21 mouse cellular contexts compared by ENCODE assay signal in the genomic region with DNA sequence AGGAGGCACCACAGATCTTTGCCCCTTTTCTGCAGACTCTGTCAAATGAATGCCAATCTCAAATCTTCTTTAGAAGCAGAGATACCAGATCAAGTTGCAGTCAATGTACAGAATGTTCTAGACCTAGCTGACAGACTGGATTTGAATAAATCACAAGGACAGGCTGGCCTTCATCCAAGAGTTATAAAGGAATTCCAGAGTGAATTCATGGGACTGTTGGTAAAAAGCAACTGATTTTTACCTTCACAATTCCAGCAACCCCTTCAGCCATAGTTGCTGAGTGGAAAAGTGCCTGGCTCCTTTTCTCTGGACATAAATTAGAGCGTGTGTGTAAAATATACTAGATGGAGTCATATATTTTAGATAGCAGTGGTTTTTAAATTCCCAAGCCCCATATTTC.
DNase-seq lines count a peak whose midpoint lies in the region; ATAC-seq and TF ChIP-seq lines count a peak whose summit lies in the region.
"Had no signal": no experiment of that assay in that cellular context is flagged by ENCODE, and none has a peak within 500 bp of the region (broad histone marks: within the 10 kb centered on the region; RNA-seq: fewer than 3 reads in every experiment).

No protein-coding gene starts in this region.

- no peaks in the 10 kb centered on the region for H3K9me3 ChIP-seq in kidney, embryonic 15.5 days (replicated peaks)
- H3K9me3 ChIP-seq in midbrain, embryonic 11.5 days (ENCODE audit: control insufficient read depth, low read length), result no peaks in the 10 kb centered on the region
- no peaks in the 10 kb centered on the region for H3K9me3 ChIP-seq in midbrain, embryonic 10.5 days (replicated peaks)
- H3K9me3 ChIP-seq: forebrain, embryonic 13.5 days; heart, embryonic 12.5 days; hindbrain, embryonic 15.5 days had no signal

- no peaks in the 10 kb centered on the region for H3K27me3 ChIP-seq in kidney, embryonic 15.5 days
- no peaks in the 10 kb centered on the region for H3K27me3 ChIP-seq in midbrain, embryonic 11.5 days (ENCODE audit: control insufficient read depth, insufficient read depth, low read length)
- no peaks in the 10 kb centered on the region for H3K27me3 ChIP-seq in midbrain, embryonic 10.5 days (ENCODE audit: low read depth, poor library complexity, severe bottlenecking)
- H3K27me3 ChIP-seq: forebrain, embryonic 13.5 days; heart, embryonic 12.5 days; hindbrain, embryonic 15.5 days had no signal

- peaks cover 30% of the 10 kb centered on the region for H3K4me1 ChIP-seq in kidney, embryonic 15.5 days
- H3K4me1 ChIP-seq in midbrain, embryonic 11.5 days (ENCODE audit: control insufficient read depth, insufficient read depth, low read length), result no peaks in the 10 kb centered on the region
- peaks cover 17% of the 10 kb centered on the region for H3K4me1 ChIP-seq in midbrain, embryonic 10.5 days

- DNase-seq in gastrocnemius, adult 2 months, result no peak
- DNase-seq in gastrocnemius, postnatal 10 days, result no peak
- DNase-seq in kidney, adult 8-10 months, result no peak
- DNase-seq in midbrain, embryonic 11.5 days (ENCODE audit: low spot score, missing footprints), result peak; percentile 31
- DNase-seq in midbrain, embryonic 10.5 days (ENCODE audit: low spot score), result no peak
- no peak for DNase-seq in layer of hippocampus, adult 2 months (ENCODE audit: low spot score in 2 of 2)
- DNase-seq in right cerebral cortex, postnatal 14 days, result no peak
- DNase-seq: adrenal gland, postnatal 36 days; cerebellum, postnatal 10 days; heart, postnatal 36 days; kidney, postnatal 4 days; layer of hippocampus, adult 9-11 months; lung, postnatal 10 days; midbrain, embryonic 14.5 days had no signal

- 58% methylated on average over 1 of the region's 1 CpGs for whole genome bisulfite sequencing in kidney, embryonic 15.5 days
- WGBS in midbrain, embryonic 11.5 days, result 90% methylated on average over 1 of the region's 1 CpGs
- 91% methylated on average over 1 of the region's 1 CpGs for WGBS in midbrain, embryonic 10.5 days

- intact Hi-C loops in gastrocnemius, adult 2 months (cut with DNase I), result no loop called here

- no peak overlapping the region for H3K9ac ChIP-seq in kidney, embryonic 15.5 days
- no peak overlapping the region for H3K9ac ChIP-seq in midbrain, embryonic 11.5 days (ENCODE audit: low read length)
- H3K9ac ChIP-seq: forebrain, embryonic 13.5 days; heart, embryonic 12.5 days; hindbrain, embryonic 15.5 days had no signal

- H3K4me2 ChIP-seq in kidney, embryonic 15.5 days, result no peak overlapping the region
- no peak overlapping the region for H3K4me2 ChIP-seq in midbrain, embryonic 11.5 days
- H3K4me2 ChIP-seq: forebrain, embryonic 13.5 days; heart, embryonic 12.5 days; hindbrain, embryonic 15.5 days had no signal

- H3K27ac ChIP-seq in gastrocnemius, adult 2 months, result peak overlapping the region; percentile 43
- 0 out of 2 replicates have a peak overlapping the region, but pooled peaks have one; percentile 27 for H3K27ac ChIP-seq in kidney, embryonic 15.5 days
- no peak overlapping the region for H3K27ac ChIP-seq in midbrain, embryonic 11.5 days (ENCODE audit: low read depth, low read length)
- H3K27ac ChIP-seq in midbrain, embryonic 10.5 days (replicated peaks), result no peak overlapping the region
- H3K27ac ChIP-seq in layer of hippocampus, adult 2 months, result no peak overlapping the region
- H3K27ac ChIP-seq: forebrain, embryonic 13.5 days; hindbrain, embryonic 15.5 days had no signal

- H3K4me3 ChIP-seq in gastrocnemius, adult 2 months, result no peak overlapping the region
- H3K4me3 ChIP-seq in kidney, embryonic 15.5 days (replicated peaks), result no peak overlapping the region
- no peak overlapping the region for H3K4me3 ChIP-seq in midbrain, embryonic 11.5 days (ENCODE audit: low read depth, low read length)
- H3K4me3 ChIP-seq in midbrain, embryonic 10.5 days, result no peak overlapping the region
- H3K4me3 ChIP-seq in layer of hippocampus, adult 2 months, result no peak overlapping the region
- H3K4me3 ChIP-seq: erythroblast, embryonic 14.5 days; forebrain, embryonic 13.5 days; heart, embryonic 12.5 days; hindbrain, embryonic 15.5 days had no signal

- no peak for ATAC-seq in kidney, embryonic 15.5 days (replicated peaks; ENCODE audit: low FRiP score)
- no peak for ATAC-seq in midbrain, embryonic 11.5 days (ENCODE audit: low FRiP score)
- ATAC-seq: CD4-positive, CD25-positive, alpha-beta regulatory T cell, adult 4 months; forebrain, embryonic 13.5 days; intestine, postnatal 0 days had no signal

- TF ChIP-seq CTCF in gastrocnemius, adult 2 months (IDR thresholded peaks at IDR 0.05), result no peak
- TF ChIP-seq CTCF in layer of hippocampus, adult 2 months (conservative IDR thresholded peaks at IDR 0.05), result no peak

- H3K36me3 ChIP-seq in kidney, embryonic 15.5 days, result no peaks in the 10 kb centered on the region
- no peaks in the 10 kb centered on the region for H3K36me3 ChIP-seq in midbrain, embryonic 11.5 days (ENCODE audit: control insufficient read depth, insufficient read depth, low read length)
- H3K36me3 ChIP-seq in midbrain, embryonic 10.5 days, result no peaks in the 10 kb centered on the region
- H3K36me3 ChIP-seq: heart, embryonic 12.5 days; hindbrain, embryonic 15.5 days had no signal

Comparison
In these comparisons a context has a peak if more than half of its experiments do, and no peak if none do; other contexts are left out.
1. H3K27ac ChIP-seq: peak in gastrocnemius, adult 2 months (single experiment) and kidney, embryonic 15.5 days (single experiment); none in midbrain, embryonic 11.5 days (single experiment), midbrain, embryonic 10.5 days (single experiment) and layer of hippocampus, adult 2 months (single experiment).